Mouse (Mus musculus) kidney, embryonic 16.5 days (tissue): Measurements from ENCODE around the gene Tmbim1. TPM values are rescaled to one million over a fixed set of nuclear protein-coding genes. Genes with fewer than 3 reads are reported as not detected.
"Not testable (repeated sequence)": the region's sequence is repeated elsewhere in the genome, so short reads cannot be mapped to it uniquely, and the experiment has no call there.

Source experiments
- ATAC-seq: fragments of 200-750 bp; cut with Nextera tagmentation; 2 replicates; pipeline ENCODE4 v1.8.0; 2017; ENCODE audit warnings: moderate TSS enrichment; ENCODE audit not compliant: low FRiP score, low TSS enrichment
- H3K27ac ChIP-seq: fragments of 300-500 bp; sonication (generic); 2 replicates; pipeline ENCODE4 v1.5.1; 2014; ENCODE audit warnings: low read length
- H3K27me3 ChIP-seq: fragments of 300-500 bp; sonication (generic); 2 replicates; pipeline ENCODE4 v1.6.1; 2014; ENCODE audit warnings: low read length, control low read depth, mixed read lengths; ENCODE audit not compliant: insufficient read depth
- H3K36me3 ChIP-seq: fragments of 300-500 bp; sonication (generic); 2 replicates; pipeline ENCODE4 v1.6.1; 2014; ENCODE audit warnings: low read length, control low read depth, mixed read lengths; ENCODE audit not compliant: insufficient read depth
- H3K4me1 ChIP-seq: fragments of 300-500 bp; sonication (generic); 2 replicates; pipeline ENCODE4 v1.6.1; 2014; ENCODE audit warnings: low read length, control low read depth, mixed read lengths; ENCODE audit not compliant: insufficient read depth
- H3K4me2 ChIP-seq: fragments of 300-500 bp; sonication (generic); replicated peaks from 2 replicates; pipeline ENCODE4 v1.6.1; 2014; ENCODE audit warnings: low read depth, low read length
- H3K4me3 ChIP-seq: fragments of 300-500 bp; sonication (generic); 2 replicates; pipeline ENCODE4 v1.5.1; 2014; ENCODE audit warnings: mild to moderate bottlenecking, low read length
- H3K9ac ChIP-seq: fragments of 300-500 bp; sonication (generic); replicated peaks from 2 replicates; pipeline ENCODE4 v1.6.1; 2014; ENCODE audit warnings: low read length
- H3K9me3 ChIP-seq: fragments of 300-500 bp; sonication (generic); 2 replicates; pipeline ENCODE4 v1.6.1; 2016; ENCODE audit warnings: low read length, control low read depth
- WGBS: fragments of 180-500 bp; shearing (Covaris S2); extraction: QIAGEN DNeasy Blood & Tissue Kit; methylation state at CpG from one replicate; pipeline ENCODE4 v1.1.7; 2014; 5-methylcytosine and 5-hydroxymethylcytosine counted together
- polyA plus RNA-seq: library from polyadenylated mRNA; unstranded; fragments of >200 nt; fragmentation: Nextera tagmentation; extraction: Ambion mirVana; gene quantifications from 2 replicates; pipeline ENCODE4 v1.2.1, GENCODE M21; 2015

Gene Tmbim1
- polyA plus RNA-seq, 1 experiment from 2014 or later: 33.5 TPM

DNA sequence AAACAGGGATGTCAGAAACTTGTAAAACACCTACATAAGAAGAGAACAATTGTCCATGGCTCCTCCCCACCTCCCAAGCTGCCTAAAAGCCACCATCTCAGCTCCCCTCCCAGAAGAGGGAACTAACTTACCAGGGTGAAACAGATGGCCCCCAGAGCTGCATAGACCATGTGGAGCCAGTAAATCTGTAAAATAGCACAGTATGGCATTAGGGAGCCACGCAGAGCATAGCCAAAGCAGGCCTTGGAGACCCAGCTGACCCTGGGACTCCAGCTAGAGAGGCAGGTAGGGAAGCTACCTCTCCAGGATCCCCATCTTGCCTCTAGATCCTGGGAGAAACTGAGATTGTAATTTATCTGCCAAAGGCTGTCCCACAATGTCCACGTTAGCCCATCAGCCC lies 15.7 kb downstream of the Tmbim1 start:
- 87% methylated on average over 2 of the region's 2 CpGs for WGBS
- H3K4me2 ChIP-seq: no peak overlapping the region
- H3K4me3 ChIP-seq: no peak overlapping the region
- no peak for ATAC-seq
- H3K9me3 ChIP-seq: no peaks in the 10 kb centered on the region
- H3K27ac ChIP-seq: no peak overlapping the region
- H3K4me1 ChIP-seq: peaks cover 10% of the 10 kb centered on the region
- peaks cover 53% of the 10 kb centered on the region for H3K36me3 ChIP-seq
- no peak overlapping the region for H3K9ac ChIP-seq
- no peaks in the 10 kb centered on the region for H3K27me3 ChIP-seq

- no peak overlapping the region for H3K4me3 ChIP-seq
- no peaks in the 10 kb centered on the region for H3K9me3 ChIP-seq
- H3K4me1 ChIP-seq: peaks cover 8% of the 10 kb centered on the region
- H3K9ac ChIP-seq: no peak overlapping the region
- H3K27ac ChIP-seq: no peak overlapping the region
- H3K27me3 ChIP-seq: no peaks in the 10 kb centered on the region
- H3K36me3 ChIP-seq: peaks cover 51% of the 10 kb centered on the region
- H3K4me2 ChIP-seq: no peak overlapping the region
- no peak for ATAC-seq
- WGBS: 81% methylated on average over 9 of the region's 9 CpGs
These were observed 16.2 kb downstream of the Tmbim1 start for GRCm38 (mm10) chr1:74289248-74289647.

DNA sequence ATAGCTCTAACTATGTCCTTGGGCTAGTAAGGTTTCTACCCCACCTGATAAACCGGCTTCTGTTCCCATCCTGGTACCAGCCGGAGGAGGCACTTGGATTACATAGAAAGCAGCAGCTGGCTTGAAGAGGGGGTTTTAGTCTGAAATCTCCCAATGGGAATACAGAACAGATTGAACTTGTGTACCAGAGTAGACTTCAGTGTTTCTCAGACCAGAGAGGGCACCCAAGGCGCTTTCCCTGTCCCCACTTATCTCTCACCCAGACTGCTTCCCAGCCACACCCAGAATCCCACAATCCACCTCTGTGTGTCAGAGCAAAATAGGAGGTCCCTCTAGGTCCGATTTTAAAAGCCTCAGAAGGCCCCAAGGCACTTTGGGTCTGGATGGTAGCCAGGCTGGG lies 17.1 kb downstream of the Tmbim1 start:
- 0 out of 2 replicates have a peak overlapping the region, but pooled peaks have one; percentile 6 for H3K9ac ChIP-seq
- H3K4me1 ChIP-seq: peaks cover 14% of the 10 kb centered on the region
- ATAC-seq: no peak
- 85% methylated on average over 4 of the region's 4 CpGs for WGBS
- peaks cover 42% of the 10 kb centered on the region for H3K36me3 ChIP-seq
- no peaks in the 10 kb centered on the region for H3K9me3 ChIP-seq
- H3K27me3 ChIP-seq: no peaks in the 10 kb centered on the region
- no peak overlapping the region for H3K4me2 ChIP-seq
- no peak overlapping the region for H3K4me3 ChIP-seq
- no peak overlapping the region for H3K27ac ChIP-seq

DNA sequence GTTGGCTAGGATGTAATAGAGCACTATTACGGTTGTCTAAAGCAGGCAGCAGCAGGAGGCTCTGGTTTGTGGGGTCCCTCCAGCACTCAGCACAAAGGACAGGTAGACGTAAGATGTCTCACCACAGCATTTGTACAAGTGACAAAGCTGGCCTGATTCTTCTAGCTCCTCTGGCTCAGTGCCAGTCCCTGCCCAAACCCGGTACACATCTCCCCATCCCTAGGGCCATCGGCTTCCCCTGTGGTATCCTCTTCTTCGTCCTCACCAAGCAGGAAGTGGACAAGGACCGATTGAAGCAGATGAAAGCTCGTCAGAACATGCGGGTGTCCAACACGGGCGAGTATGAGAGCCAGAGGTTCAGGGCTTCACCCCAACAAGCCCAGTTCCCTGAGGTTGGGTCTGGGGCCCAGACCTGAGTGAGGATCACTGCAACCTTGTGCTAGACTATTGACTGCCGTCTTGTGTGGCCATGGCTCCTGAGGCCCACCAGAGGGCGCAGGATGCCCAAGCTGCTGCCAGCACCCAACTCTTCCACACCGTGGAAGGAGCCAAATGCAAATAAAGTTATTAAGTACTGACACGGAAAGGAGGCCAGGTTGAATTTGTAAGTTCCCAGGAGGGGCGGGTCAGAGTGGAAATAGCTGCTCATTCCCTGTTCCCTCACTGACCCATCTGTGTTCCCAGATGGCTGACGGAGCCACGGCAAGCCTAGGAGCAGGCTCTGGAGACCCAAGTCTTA lies 18.4 kb downstream of the Tmbim1 start:
- WGBS: 61% methylated on average over 15 of the region's 17 CpGs
- ATAC-seq: not testable (repeated sequence)

GRCm38 (mm10) chr1:74285212-74286010 lies 20.0 kb downstream of the Tmbim1 start:
- Histone ChIP-seq H3K9ac (peak overlapping the region; percentile 78), H3K4me3 (peak overlapping the region; percentile 85), H3K9me3 (no peaks in the 10 kb centered on the region), H3K27me3 (no peaks in the 10 kb centered on the region), H3K27ac (0 out of 2 replicates have a peak overlapping the region, but pooled peaks have one; percentile 4), H3K4me1 (peaks cover 22% of the 10 kb centered on the region), H3K36me3 (peaks cover 52% of the 10 kb centered on the region), H3K4me2 (peak overlapping the region; percentile 75)
- 4% methylated on average over 23 of the region's 23 CpGs for WGBS
- ATAC-seq: no peak; the same call in 1 of the 2 replicates

More for the DNA sequence above, 18.4 kb downstream of the Tmbim1 start:
- H3K27ac ChIP-seq, H3K9me3 ChIP-seq, H3K9ac ChIP-seq, H3K4me2 ChIP-seq, H3K27me3 ChIP-seq, H3K4me3 ChIP-seq: not testable (repeated sequence)
- peaks cover 47% of the 10 kb centered on the region for H3K36me3 ChIP-seq
- H3K4me1 ChIP-seq: peaks cover 22% of the 10 kb centered on the region

- Histone ChIP-seq H3K4me1 (peaks cover 22% of the 10 kb centered on the region), H3K4me2 (peak within 1 kb of the TSS; percentile 94), H3K9me3 (no peaks in the 10 kb centered on the region), H3K4me3 (peak within 1 kb of the TSS; percentile 85), H3K27ac (peak within 1 kb of the TSS; percentile 68), H3K27me3 (no peaks in the 10 kb centered on the region), H3K9ac (peak within 1 kb of the TSS; percentile 83), H3K36me3 (peaks cover 52% of the 10 kb centered on the region)
- WGBS: 0% methylated on average over 56 of the region's 56 CpGs
- peak; percentile 97 for ATAC-seq
These were observed 20.8 kb downstream of the Tmbim1 start, which contains the start of the genes Aamp and Pnkd for GRCm38 (mm10) chr1:74284543-74285160. Gene Aamp, minus strand, starts transcription at chr1:74284738. Gene Pnkd, plus strand, starts transcription at chr1:74284930.

GRCm38 (mm10) chr1:74283686-74284463 lies 21.5 kb downstream of the Tmbim1 start:
- Histone ChIP-seq H3K9ac (peak overlapping the region; percentile 83), H3K4me1 (peaks cover 22% of the 10 kb centered on the region)
- 9% methylated on average over 15 of the region's 15 CpGs for WGBS

DNA sequence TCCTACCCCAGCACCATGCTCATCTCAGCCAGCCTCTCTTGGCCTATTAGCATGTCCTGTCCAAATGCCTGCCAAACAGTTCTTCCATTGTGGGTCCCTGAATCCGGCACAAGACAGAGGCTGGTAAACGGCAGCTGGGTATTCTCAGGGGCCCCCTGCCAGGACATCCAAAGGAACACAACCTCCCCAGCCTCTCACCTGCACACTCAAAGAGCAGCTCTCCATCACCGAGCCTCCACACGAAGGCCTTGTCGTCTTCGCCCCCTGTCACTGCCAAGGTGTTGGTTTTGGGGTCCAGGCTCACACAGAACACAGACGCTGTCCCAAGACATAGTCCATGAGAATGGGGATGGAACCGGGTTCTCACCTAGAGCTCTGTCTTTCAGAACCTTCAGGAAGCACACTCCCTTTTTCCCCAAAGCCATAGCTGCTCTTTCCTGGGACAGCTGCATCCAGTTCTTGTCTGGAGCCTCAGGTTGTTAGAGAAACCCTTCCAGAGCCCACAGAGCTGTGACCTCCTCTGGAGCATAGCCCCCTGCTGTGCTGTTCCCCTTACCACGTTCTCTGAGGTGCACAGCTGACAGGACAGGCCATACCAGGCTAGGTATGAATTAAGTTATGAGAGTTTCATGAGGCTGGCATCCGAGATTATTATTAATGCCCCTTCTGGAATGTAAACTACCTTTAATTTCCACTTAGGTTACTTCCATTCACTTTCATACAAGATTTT lies 22.4 kb downstream of the Tmbim1 start:
- Histone ChIP-seq H3K9ac (no peak overlapping the region; the same call in 1 of the 2 replicates), H3K4me3 (peak overlapping the region; percentile 85; the same call in 1 of the 2 replicates), H3K4me2 (peak overlapping the region; percentile 94; the same call in 1 of the 2 replicates), H3K4me1 (peaks cover 29% of the 10 kb centered on the region), H3K9me3 (no peaks in the 10 kb centered on the region), H3K36me3 (peaks cover 50% of the 10 kb centered on the region), H3K27ac (no peak overlapping the region), H3K27me3 (no peaks in the 10 kb centered on the region)
- WGBS: 90% methylated on average over 10 of the region's 10 CpGs
- no peak for ATAC-seq

More at GRCm38 (mm10) chr1:74283686-74284463, 21.5 kb downstream of the Tmbim1 start:
- Histone ChIP-seq H3K4me3 (peak overlapping the region; percentile 85), H3K4me2 (peak overlapping the region; percentile 94), H3K36me3 (peaks cover 52% of the 10 kb centered on the region), H3K9me3 (no peaks in the 10 kb centered on the region), H3K27me3 (no peaks in the 10 kb centered on the region), H3K27ac (peak overlapping the region; percentile 68)
- peak; percentile 65 for ATAC-seq
